Mouse (Mus musculus) C2C12 (cell line): ENCODE measurements at regions not wholly inside any gene's neighbourhood (a gene's known extent, or its start where the extent isn't known, plus 50 kb on each side); places are given as distances from the start of the nearest gene placed in this dataset.

Experiments
- H3K27me3 ChIP-seq: one replicate; pipeline ENCODE4 v1.6.1; 2011; ENCODE audit not compliant: control insufficient read depth, insufficient read depth, insufficient read length
- H3K36me3 ChIP-seq: one replicate; pipeline ENCODE4 v1.6.1; 2011; ENCODE audit not compliant: control insufficient read depth, insufficient read depth
- H3K4me3 ChIP-seq: one replicate; pipeline ENCODE4 v1.5.1; 2011; ENCODE audit warnings: mild to moderate bottlenecking, control low read depth; ENCODE audit not compliant: poor library complexity, insufficient read depth, severe bottlenecking
- H3K79me2 ChIP-seq: one replicate; pipeline ENCODE4 v1.6.1; 2011; ENCODE audit not compliant: control insufficient read depth, insufficient read depth
- H3K79me3 ChIP-seq: one replicate; pipeline ENCODE4 v1.6.1; 2011; ENCODE audit warnings: low read depth, control low read depth
- H3ac ChIP-seq: one replicate; pipeline ENCODE3; 2011; ENCODE audit warnings: low read depth; ENCODE audit not compliant: control insufficient read depth, insufficient read length
- CEBPB ChIP-seq: IDR thresholded peaks from one replicate; pipeline ENCODE4 v1.6.1; 2011; ENCODE audit warnings: low read depth, mild to moderate bottlenecking, control low read depth, moderate library complexity
- CTCF ChIP-seq: IDR thresholded peaks from one replicate; pipeline ENCODE4 v1.5.1; 2011; ENCODE audit not compliant: control insufficient read depth, insufficient read depth, insufficient read length
- FOSL1 ChIP-seq: IDR thresholded peaks from one replicate; pipeline ENCODE4 v1.8.0; 2011; ENCODE audit warnings: mild to moderate bottlenecking, low read length; ENCODE audit not compliant: poor library complexity, insufficient read depth, severe bottlenecking
- MAX ChIP-seq: IDR thresholded peaks from one replicate; pipeline ENCODE4 v1.6.1; 2011; ENCODE audit warnings: mild to moderate bottlenecking, control low read depth
- MYOD1 ChIP-seq: IDR thresholded peaks from one replicate; pipeline ENCODE4 v1.6.1; 2011; ENCODE audit warnings: low read depth; ENCODE audit not compliant: control insufficient read depth, insufficient read length
- MYOG ChIP-seq: IDR thresholded peaks from one replicate; pipeline ENCODE4 v1.6.1; 2011; ENCODE audit not compliant: control insufficient read depth, insufficient read length; ENCODE audit errors: extremely low read depth
- USF1 ChIP-seq: IDR thresholded peaks from one replicate; pipeline ENCODE4 v1.6.1; 2011; ENCODE audit warnings: low read depth, mild to moderate bottlenecking, control low read depth, moderate library complexity

GRCm38 (mm10) chr3:149993199-149993598 is 1002.8 kb upstream of the Adgrl2 start:
- H3K79me2 ChIP-seq: no peaks in the 10 kb centered on the region
- no peaks in the 10 kb centered on the region for H3K27me3 ChIP-seq
- no peak overlapping the region for H3ac ChIP-seq
- H3K79me3 ChIP-seq: no peaks in the 10 kb centered on the region
- H3K4me3 ChIP-seq: no peak overlapping the region
- TF ChIP-seq MAX (no peak), MYOD1 (no peak)
- no peaks in the 10 kb centered on the region for H3K36me3 ChIP-seq

- Histone ChIP-seq H3K4me3 (no peak overlapping the region), H3K36me3 (no peaks in the 10 kb centered on the region), H3K27me3 (no peaks in the 10 kb centered on the region), H3K79me3 (no peaks in the 10 kb centered on the region), H3ac (no peak overlapping the region), H3K79me2 (no peaks in the 10 kb centered on the region)
- TF ChIP-seq MYOD1 (no peak), MYOG (no peak), CEBPB (no peak), USF1 (no peak), CTCF (no peak), MAX (no peak), FOSL1 (no peak)
Measured at GRCm38 (mm10) chr3:149987801-149988200, 997.4 kb upstream of the Adgrl2 start.

- Histone ChIP-seq H3K27me3 (no peaks in the 10 kb centered on the region), H3K79me2 (no peaks in the 10 kb centered on the region), H3K79me3 (no peaks in the 10 kb centered on the region), H3K36me3 (no peaks in the 10 kb centered on the region), H3ac (no peak overlapping the region), H3K4me3 (no peak overlapping the region)
- no peak for TF ChIP-seq FOSL1
- TF ChIP-seq CEBPB: no peak
- TF ChIP-seq MAX: no peak
- no peak for TF ChIP-seq USF1
- TF ChIP-seq MYOD1: no peak
- TF ChIP-seq CTCF: no peak
- TF ChIP-seq MYOG: no peak
Measured at GRCm38 (mm10) chr3:149956993-149957392, 966.6 kb upstream of the Adgrl2 start.

GRCm38 (mm10) chr3:149936197-149936596 is 945.8 kb upstream of the Adgrl2 start:
- no peak for TF ChIP-seq MYOG
- no peak for TF ChIP-seq USF1
- no peak for TF ChIP-seq CEBPB
- no peak for TF ChIP-seq CTCF
- TF ChIP-seq MYOD1: no peak
- no peak for TF ChIP-seq FOSL1
- no peak for TF ChIP-seq MAX
- no peaks in the 10 kb centered on the region for H3K79me2 ChIP-seq
- H3K4me3 ChIP-seq: no peak overlapping the region
- no peaks in the 10 kb centered on the region for H3K36me3 ChIP-seq
- H3ac ChIP-seq: no peak overlapping the region
- no peaks in the 10 kb centered on the region for H3K79me3 ChIP-seq
- H3K27me3 ChIP-seq: no peaks in the 10 kb centered on the region

DNA sequence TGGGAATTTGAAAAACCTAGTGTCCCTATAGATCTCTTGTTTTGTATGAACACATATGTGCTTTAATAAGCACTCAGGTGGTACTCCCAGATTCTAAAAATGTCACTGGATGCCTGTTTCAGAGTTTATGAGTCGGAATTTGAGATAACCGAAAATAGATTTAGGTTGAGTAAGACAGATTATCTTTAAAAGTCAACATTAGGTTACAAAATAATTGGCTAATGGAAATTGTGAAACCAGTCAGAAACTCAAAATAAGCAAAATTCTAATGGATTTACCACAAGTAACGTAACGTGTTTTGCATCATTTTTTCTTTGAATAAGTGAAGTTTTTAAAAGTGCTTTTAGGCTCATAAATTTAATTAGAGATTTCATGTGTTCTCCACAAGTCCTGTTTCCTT is 944.5 kb upstream of the Adgrl2 start:
- Histone ChIP-seq H3ac (no peak overlapping the region), H3K4me3 (no peak overlapping the region), H3K79me2 (no peaks in the 10 kb centered on the region), H3K27me3 (no peaks in the 10 kb centered on the region), H3K79me3 (no peaks in the 10 kb centered on the region), H3K36me3 (no peaks in the 10 kb centered on the region)
- TF ChIP-seq CTCF (no peak), MYOG (no peak), MYOD1 (no peak), MAX (no peak), FOSL1 (no peak), USF1 (no peak), CEBPB (no peak)

DNA sequence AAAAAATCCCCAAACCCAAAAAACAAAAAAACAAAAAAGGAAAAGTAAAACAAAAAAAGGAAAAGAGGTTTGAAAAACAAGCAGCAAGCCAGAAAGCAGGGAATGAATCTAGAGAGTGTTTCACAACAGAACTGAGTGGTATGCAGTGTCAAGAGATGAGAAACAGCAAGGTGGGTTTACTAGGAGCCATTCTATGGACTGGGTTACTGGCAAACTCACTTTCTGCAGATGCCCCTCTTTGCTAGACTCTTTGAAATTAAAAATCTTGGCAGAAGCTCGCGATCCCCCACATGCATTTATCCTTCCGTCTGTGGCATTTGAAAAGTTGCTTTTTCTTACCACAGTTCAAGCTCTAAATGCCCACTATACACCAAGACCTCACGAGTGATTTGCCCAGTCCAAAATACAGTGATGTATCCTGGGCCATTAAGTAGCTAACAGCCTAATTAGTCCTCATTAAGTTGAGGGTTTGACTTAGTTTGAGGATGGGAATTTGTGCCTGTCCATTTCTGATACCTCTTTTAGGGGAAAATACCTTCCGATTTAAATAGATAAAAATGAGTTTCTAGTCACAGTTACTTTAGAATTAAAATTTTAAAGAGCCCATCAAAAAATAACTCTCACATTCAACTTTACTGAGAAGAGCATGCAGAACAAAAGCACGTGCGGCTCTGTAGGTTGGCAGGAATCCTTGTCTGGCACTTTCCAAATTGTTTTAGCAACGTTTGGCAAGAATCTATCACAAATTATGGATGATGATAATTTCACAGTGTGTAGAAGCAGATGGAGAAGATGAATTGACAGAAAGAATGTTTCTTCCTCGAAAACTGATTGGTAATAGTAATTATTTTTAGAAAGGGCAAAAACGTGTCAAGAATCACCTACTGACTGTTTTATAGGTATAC is 938.4 kb upstream of the Adgrl2 start:
- Histone ChIP-seq H3K4me3 (no peak overlapping the region), H3K36me3 (no peaks in the 10 kb centered on the region), H3ac (no peak overlapping the region), H3K27me3 (no peaks in the 10 kb centered on the region), H3K79me3 (no peaks in the 10 kb centered on the region), H3K79me2 (no peaks in the 10 kb centered on the region)
- TF ChIP-seq FOSL1: no peak
- no peak for TF ChIP-seq CTCF
- no peak for TF ChIP-seq MYOD1
- no peak for TF ChIP-seq MYOG
- TF ChIP-seq USF1: no peak
- no peak for TF ChIP-seq CEBPB
- TF ChIP-seq MAX: no peak
